Mouse (Mus musculus): ENCODE results near the gene Sbf2.

The Sbf2 gene

GRCm38 (mm10) chr7:110277734-110278245, 336.9 kb downstream of the Sbf2 start:
- DNase-seq (ENCODE audit: low spot score): no peak

- DNase-seq (ENCODE audit: low spot score): no peak
Observed at GRCm38 (mm10) chr7:110272434-110272833, 342.3 kb downstream of the Sbf2 start.

GRCm38 (mm10) chr7:110271814-110272213, 342.9 kb downstream of the Sbf2 start:
- no peak for DNase-seq (ENCODE audit: low spot score)

DNA sequence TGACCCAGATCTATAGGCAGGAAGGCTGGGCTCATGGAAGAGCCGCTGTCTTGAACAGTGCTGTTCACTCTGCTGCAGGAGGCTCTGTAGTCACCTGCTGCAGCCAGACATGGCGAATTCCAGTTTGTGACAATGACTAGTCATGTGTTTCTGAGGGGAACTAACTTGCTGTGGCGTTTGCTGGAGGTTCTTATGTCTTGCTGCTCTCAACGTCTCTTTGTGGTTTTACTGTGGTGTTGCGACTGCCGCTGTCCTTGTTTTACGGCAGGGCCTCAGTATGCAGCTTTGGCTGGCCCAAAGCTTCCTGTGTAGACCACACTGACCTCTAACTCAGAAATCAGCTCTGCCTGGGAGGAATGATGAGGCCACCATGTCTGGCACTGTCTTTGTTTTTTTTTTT, 344.3 kb downstream of the Sbf2 start:
- no peak for DNase-seq (ENCODE audit: low spot score)

DNA sequence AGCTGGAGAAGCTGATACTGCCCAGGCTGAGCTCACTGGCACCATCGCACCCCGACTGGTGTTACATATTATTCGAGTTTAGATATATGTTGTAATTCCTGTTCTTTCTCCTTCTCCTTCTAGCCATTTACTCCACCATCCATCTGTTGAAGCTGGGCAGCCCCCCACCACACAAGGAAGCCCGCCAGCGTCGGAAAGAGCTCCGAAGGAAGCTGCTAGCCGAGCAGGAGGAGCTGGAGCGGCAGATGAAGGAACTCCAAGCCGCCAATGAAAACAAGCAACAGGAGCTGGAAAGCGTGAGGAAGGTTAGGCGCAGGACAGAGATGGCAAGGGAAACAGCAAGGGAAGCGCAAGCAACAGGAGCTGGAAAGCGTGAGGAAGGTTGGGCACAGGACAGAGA, 344.9 kb downstream of the Sbf2 start:
- no peak for DNase-seq (ENCODE audit: low spot score)

DNA sequence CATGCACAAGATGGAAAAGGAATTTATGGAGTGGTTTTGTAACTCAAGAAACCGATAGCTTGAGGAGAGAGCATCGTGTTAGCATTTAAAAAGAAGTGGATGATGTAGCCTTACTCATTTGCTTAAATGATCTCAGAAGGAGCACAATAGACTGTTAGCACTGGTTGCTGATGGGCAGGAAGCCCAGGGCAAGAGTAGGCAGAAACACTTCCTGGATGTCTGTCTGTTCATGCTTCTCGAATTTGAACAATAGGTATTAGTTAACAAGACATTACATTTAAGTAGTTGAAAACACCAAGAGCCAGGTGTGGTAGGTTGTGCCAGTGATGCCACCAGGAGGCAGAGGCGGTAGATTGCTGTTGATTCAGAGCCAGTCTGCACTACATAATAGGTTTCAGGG, 346.2 kb downstream of the Sbf2 start:
- DNase-seq (ENCODE audit: low spot score): no peak

GRCm38 (mm10) chr7:110267994-110268393, 346.7 kb downstream of the Sbf2 start:
- DNase-seq (ENCODE audit: low spot score): no peak

DNA sequence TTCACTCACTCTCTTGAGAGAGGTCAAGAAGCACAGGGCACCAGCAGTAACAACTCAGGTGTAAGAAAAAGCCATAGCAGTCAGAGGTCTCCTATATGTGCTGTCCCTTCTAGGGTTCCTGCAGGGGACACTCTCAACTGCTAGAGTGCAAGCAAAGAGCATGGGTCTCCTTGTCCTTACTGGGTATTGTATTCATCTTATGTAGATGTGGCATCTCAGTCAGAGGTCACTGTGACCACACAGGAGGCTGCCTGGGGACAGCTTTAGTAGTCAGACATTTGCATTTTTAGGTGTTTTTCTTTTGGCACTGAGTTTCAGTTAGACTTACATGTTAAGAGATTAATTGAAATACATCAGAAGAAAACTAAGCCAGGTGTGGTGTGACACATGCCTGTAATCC, 347.7 kb downstream of the Sbf2 start:
- no peak for DNase-seq (ENCODE audit: low spot score)

- peak; percentile 65 for DNase-seq (ENCODE audit: low spot score)
Observed at GRCm38 (mm10) chr7:110265796-110266195, 348.9 kb downstream of the Sbf2 start.

DNA sequence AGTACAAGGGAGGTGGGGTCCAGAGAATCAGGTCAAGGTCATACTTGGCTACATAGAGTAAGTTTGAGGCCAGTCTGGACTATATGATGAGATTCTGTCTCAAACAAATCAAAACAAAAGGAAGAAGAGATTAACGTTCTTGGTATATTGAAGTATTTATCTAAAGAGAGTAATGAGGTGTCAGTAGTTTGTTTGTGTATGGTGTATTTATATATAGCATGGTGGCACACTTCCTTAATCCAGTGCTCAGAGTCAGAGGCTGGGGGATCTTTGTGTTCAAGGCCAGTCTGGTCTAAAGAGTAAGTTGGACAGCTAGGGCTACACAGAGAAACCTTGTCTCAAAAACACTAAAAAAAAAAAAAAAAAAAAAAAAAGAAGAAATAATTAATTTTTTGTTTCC, 351.2 kb downstream of the Sbf2 start:
- DNase-seq (ENCODE audit: low spot score): no peak

DNA sequence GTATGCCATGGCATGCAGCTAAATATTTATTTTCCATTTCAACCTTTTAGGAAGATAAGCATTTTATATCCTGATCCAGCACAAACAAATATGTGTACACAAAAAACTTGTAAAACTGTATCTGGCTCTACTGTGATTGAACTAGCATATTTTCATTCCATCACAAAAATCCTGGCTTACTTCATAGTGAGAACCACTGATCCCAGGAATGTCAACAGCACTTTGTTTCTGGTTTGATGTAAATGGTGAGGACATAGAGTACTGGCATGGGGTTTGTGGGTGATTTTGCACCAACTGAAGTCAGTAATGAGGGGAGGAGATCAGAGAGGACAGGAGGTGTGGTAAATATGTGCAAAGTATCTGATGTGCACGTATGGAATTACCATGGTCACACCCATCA, 352.1 kb downstream of the Sbf2 start:
- no peak for DNase-seq (ENCODE audit: low spot score)

DNA sequence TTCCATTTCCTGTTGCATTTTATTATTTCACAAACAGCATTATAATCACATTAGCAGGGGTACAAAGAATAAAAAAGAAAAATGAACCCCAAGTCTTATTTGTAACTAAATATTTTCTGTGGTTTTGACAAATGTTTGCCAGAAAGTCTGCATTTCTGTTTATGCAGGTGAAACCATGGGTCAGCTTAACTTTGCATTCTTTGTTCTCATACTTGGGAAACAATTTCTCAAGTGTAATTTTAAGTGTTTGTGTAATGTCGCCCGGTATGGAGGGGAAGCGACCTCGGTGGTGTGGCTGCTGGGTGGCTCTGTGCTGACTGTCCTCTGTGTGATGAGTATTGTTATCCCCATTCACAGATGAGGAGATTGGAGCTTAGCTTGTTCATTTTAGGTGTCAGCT, 352.9 kb downstream of the Sbf2 start:
- no peak for DNase-seq (ENCODE audit: low spot score)

DNA sequence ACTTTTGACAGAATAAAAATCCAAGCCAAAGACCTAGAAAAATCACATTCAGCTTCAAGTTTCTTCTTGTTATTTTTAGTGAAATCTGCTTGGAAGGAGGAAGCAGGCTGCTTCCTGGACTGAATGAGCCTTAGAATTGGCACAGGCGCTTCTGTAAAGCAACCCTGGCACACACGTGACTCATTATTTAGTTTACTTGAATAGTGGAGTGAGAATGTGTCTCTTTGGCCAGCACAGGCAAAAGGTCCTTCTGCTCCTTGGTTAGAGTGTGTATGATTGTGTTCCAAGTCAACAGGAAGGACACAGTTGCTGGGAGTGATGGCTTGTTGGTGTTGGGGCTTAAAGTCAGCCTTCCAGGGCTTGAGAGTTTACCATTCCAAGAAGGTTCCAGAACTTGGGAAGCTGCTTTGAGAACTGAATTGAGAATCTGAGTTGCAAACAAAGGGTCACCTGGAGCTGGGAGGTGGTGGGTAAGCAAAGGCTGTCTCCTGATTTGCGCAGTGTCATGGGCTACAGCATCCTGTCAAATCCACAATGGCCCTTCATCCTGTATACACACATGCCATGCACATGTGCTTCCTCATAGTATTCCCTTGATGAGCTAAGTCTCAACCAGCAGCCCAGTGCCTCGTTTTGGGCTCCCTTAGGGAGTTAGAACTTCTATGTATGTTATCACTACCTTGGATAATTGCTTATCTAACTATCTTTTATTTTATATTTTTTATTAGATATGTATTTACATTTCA, 354.6 kb downstream of the Sbf2 start:
- no peak for DNase-seq (ENCODE audit: low spot score)

DNA sequence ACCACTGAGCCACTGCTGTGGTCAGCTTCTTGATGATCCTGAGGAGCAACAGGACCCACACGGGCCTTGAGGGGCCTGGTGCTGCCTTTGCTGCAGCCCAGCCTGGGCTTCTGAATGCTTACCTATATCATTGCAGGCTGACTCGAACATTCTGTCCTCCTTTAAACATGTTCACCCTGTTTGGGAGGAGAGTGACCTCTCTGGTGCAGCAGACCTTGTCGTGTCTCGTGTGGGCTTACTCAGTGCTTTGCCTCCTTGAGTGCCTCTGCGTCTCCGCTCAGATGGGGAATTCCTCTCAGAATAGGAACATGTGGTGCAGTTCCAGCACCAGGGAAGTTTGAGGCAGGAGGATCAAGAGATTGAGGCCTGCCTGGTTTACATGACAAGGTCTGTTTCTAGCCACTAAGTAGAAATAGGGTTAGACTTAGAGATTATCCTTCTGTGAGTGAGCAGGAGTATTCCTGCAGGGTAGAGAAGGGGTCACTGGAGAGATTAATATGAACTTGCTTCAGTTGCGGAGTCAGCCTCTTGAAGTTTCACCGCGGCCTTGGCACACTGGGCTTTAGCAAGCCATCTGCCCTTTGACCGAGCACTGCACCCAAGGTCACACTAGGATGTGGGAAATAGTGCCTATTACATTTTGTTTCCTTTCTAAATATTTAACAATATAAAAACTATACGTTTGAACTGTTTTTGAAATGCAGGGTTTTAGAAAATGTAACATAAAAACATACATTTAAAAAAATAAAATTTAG, 356.3 kb downstream of the Sbf2 start:
- no peak for DNase-seq (ENCODE audit: low spot score)
